Mouse (Mus musculus) testis, adult 2 months (tissue): Measurements from ENCODE around the gene Mospd3.

Experiments
- CTCF ChIP-seq: fragments of 200-500 bp; IDR thresholded peaks from 2 replicates; pipeline ENCODE4 v1.5.1; 2012; ENCODE audit warnings: low read depth, mild to moderate bottlenecking, inconsistent platforms, low read length, moderate library complexity; ENCODE audit not compliant: control insufficient read depth, insufficient read depth, insufficient replicate concordance
- POLR2A ChIP-seq: fragments of 200-500 bp; IDR thresholded peaks from 2 replicates; pipeline ENCODE4 v1.6.1; 2012; ENCODE audit warnings: low read depth, mild to moderate bottlenecking, inconsistent platforms, low read length, moderate library complexity; ENCODE audit not compliant: control insufficient read depth

- TF ChIP-seq CTCF, result no peak
- TF ChIP-seq POLR2A, result no peak
Observed at GRCm38 (mm10) chr5:137598100-137598826, 2.6 kb downstream of the Mospd3 start.
